In the genomic region with DNA sequence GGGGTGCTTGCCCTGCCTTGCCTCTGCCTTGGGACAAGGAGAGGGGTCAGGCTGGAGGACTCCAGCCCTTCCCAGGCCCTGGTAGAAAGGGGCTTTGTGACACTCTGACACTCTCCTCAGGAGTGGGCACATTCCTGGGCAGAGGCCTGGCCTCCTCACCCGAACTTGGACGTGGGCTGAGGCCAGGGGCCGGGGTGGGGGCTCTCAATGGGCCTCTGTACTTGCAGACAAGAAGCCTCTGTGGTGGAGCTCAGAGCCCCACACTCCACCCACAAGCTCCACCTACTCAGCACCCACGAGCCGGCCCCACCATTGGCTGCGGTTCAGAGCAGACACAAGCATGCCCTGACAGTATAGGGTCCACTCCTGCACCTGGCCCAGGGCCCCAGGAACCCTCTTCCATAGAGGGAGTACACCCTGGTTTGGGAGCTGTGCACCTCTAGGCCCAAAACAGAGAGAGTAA, we compare ENCODE assay signal across 14 mouse cellular contexts. TPM values are rescaled to one million over a fixed set of nuclear protein-coding genes. Genes with fewer than 3 reads are reported as not detected.
DNase-seq lines count a peak whose midpoint lies in the region; ATAC-seq and TF ChIP-seq lines count a peak whose summit lies in the region.
"Had no signal": no experiment of that assay in that cellular context is flagged by ENCODE, and none has a peak within 500 bp of the region (broad histone marks: within the 10 kb centered on the region; RNA-seq: fewer than 3 reads in every experiment).

No protein-coding gene starts in this region.

- H3K4me2 ChIP-seq in forebrain, postnatal 0 days (ENCODE audit: low read depth), result no peak overlapping the region
- H3K4me2 ChIP-seq in forebrain, embryonic 11.5 days (ENCODE audit: low read depth, low read length, severe bottlenecking), result no peak overlapping the region
- no peak overlapping the region for H3K4me2 ChIP-seq in kidney, embryonic 15.5 days
- H3K4me2 ChIP-seq in neural tube, embryonic 13.5 days, result no peak overlapping the region
- no peak overlapping the region for H3K4me2 ChIP-seq in neural tube, embryonic 15.5 days
- H3K4me2 ChIP-seq in limb, embryonic 11.5 days (ENCODE audit: low read depth, severe bottlenecking), result no peak overlapping the region
- H3K4me2 ChIP-seq: neural tube, embryonic 12.5 days had no signal

- H3K27ac ChIP-seq in forebrain, postnatal 0 days (ENCODE audit: low read depth, low read length), result no peak overlapping the region
- no peak overlapping the region for H3K27ac ChIP-seq in forebrain, embryonic 11.5 days (ENCODE audit: low read depth, low read length)
- H3K27ac ChIP-seq in kidney, embryonic 15.5 days, result 0 out of 2 replicates have a peak overlapping the region, but pooled peaks have one; percentile 3
- H3K27ac ChIP-seq in neural tube, embryonic 13.5 days (replicated peaks), result no peak overlapping the region
- H3K27ac ChIP-seq in neural tube, embryonic 15.5 days (replicated peaks), result no peak overlapping the region
- H3K27ac ChIP-seq in limb, embryonic 11.5 days (replicated peaks; ENCODE audit: low read depth, low read length), result no peak overlapping the region
- H3K27ac ChIP-seq: kidney, postnatal 0 days; macrophage; neural tube, embryonic 12.5 days had no signal

- no peak overlapping the region for H3K9ac ChIP-seq in forebrain, postnatal 0 days
- H3K9ac ChIP-seq in forebrain, embryonic 11.5 days (ENCODE audit: low read length), result no peak overlapping the region
- no peak overlapping the region for H3K9ac ChIP-seq in kidney, embryonic 15.5 days
- H3K9ac ChIP-seq in neural tube, embryonic 13.5 days, result no peak overlapping the region
- no peak overlapping the region for H3K9ac ChIP-seq in neural tube, embryonic 15.5 days (replicated peaks)
- H3K9ac ChIP-seq in limb, embryonic 11.5 days (ENCODE audit: low read length), result no peak overlapping the region

- no peaks in the 10 kb centered on the region for H3K9me3 ChIP-seq in forebrain, postnatal 0 days (ENCODE audit: low read length)
- H3K9me3 ChIP-seq in forebrain, embryonic 11.5 days (ENCODE audit: control insufficient read depth, low read length), result no peaks in the 10 kb centered on the region
- H3K9me3 ChIP-seq in kidney, embryonic 15.5 days (replicated peaks), result no peaks in the 10 kb centered on the region
- no peaks in the 10 kb centered on the region for H3K9me3 ChIP-seq in neural tube, embryonic 13.5 days
- no peaks in the 10 kb centered on the region for H3K9me3 ChIP-seq in neural tube, embryonic 15.5 days (replicated peaks)
- no peaks in the 10 kb centered on the region for H3K9me3 ChIP-seq in limb, embryonic 11.5 days (ENCODE audit: control insufficient read depth, low read length)
- H3K9me3 ChIP-seq: neural tube, embryonic 12.5 days had no signal

- no peak overlapping the region for H3K4me3 ChIP-seq in forebrain, postnatal 0 days (ENCODE audit: low read depth, low read length)
- no peak overlapping the region for H3K4me3 ChIP-seq in forebrain, embryonic 11.5 days (ENCODE audit: low read depth, low read length)
- no peak overlapping the region for H3K4me3 ChIP-seq in kidney, embryonic 15.5 days (replicated peaks)
- H3K4me3 ChIP-seq in neural tube, embryonic 13.5 days, result no peak overlapping the region
- no peak overlapping the region for H3K4me3 ChIP-seq in neural tube, embryonic 15.5 days (replicated peaks)
- no peak overlapping the region for H3K4me3 ChIP-seq in limb, embryonic 11.5 days (ENCODE audit: low read depth, low read length)
- H3K4me3 ChIP-seq: neural tube, embryonic 12.5 days had no signal

- peak; percentile 34 for ATAC-seq in forebrain, postnatal 0 days
- ATAC-seq in forebrain, embryonic 11.5 days (replicated peaks; ENCODE audit: low FRiP score), result no peak
- ATAC-seq in kidney, embryonic 15.5 days (replicated peaks; ENCODE audit: low FRiP score), result no peak
- peak; percentile 61; the same call in 1 of the 2 replicates for ATAC-seq in neural tube, embryonic 13.5 days (ENCODE audit: low read depth)
- ATAC-seq in neural tube, embryonic 15.5 days (ENCODE audit: low FRiP score), result no peak
- peak; percentile 21; the same call in 1 of the 2 replicates for ATAC-seq in limb, embryonic 11.5 days (ENCODE audit: insufficient number of reproducible peaks, low FRiP score, low TSS enrichment, low read depth)

- no peak for TF ChIP-seq CTCF in forebrain, postnatal 0 days (IDR thresholded peaks at IDR 0.05; ENCODE audit: low read depth)

- H3K36me3 ChIP-seq in forebrain, postnatal 0 days (ENCODE audit: insufficient read depth), result no peaks in the 10 kb centered on the region
- H3K36me3 ChIP-seq in forebrain, embryonic 11.5 days (ENCODE audit: control insufficient read depth, insufficient read depth, low read length), result no peaks in the 10 kb centered on the region
- H3K36me3 ChIP-seq in kidney, embryonic 15.5 days, result peaks cover 63% of the 10 kb centered on the region
- H3K36me3 ChIP-seq in neural tube, embryonic 13.5 days, result no peaks in the 10 kb centered on the region
- no peaks in the 10 kb centered on the region for H3K36me3 ChIP-seq in neural tube, embryonic 15.5 days
- H3K36me3 ChIP-seq in limb, embryonic 11.5 days (ENCODE audit: control insufficient read depth, insufficient read depth, low read length), result peaks cover 3% of the 10 kb centered on the region
- H3K36me3 ChIP-seq: neural tube, embryonic 12.5 days had no signal

- no peaks in the 10 kb centered on the region for H3K27me3 ChIP-seq in forebrain, postnatal 0 days (ENCODE audit: insufficient read depth, low read length)
- H3K27me3 ChIP-seq in forebrain, embryonic 11.5 days (ENCODE audit: control insufficient read depth, insufficient read depth, low read length), result no peaks in the 10 kb centered on the region
- no peaks in the 10 kb centered on the region for H3K27me3 ChIP-seq in kidney, embryonic 15.5 days
- H3K27me3 ChIP-seq in neural tube, embryonic 13.5 days, result no peaks in the 10 kb centered on the region
- no peaks in the 10 kb centered on the region for H3K27me3 ChIP-seq in neural tube, embryonic 15.5 days (replicated peaks)
- H3K27me3 ChIP-seq in limb, embryonic 11.5 days (ENCODE audit: control insufficient read depth, insufficient read depth, low read length), result no peaks in the 10 kb centered on the region
- H3K27me3 ChIP-seq: neural tube, embryonic 12.5 days had no signal

- WGBS in forebrain, postnatal 0 days, result 84% methylated on average over 6 of the region's 6 CpGs
- WGBS in forebrain, embryonic 11.5 days, result 85% methylated on average over 6 of the region's 6 CpGs
- WGBS in kidney, embryonic 15.5 days, result 79% methylated on average over 6 of the region's 6 CpGs
- WGBS in neural tube, embryonic 13.5 days, result 78% methylated on average over 6 of the region's 6 CpGs
- 76% methylated on average over 6 of the region's 6 CpGs for WGBS in neural tube, embryonic 15.5 days
- WGBS in limb, embryonic 11.5 days, result 78% methylated on average over 6 of the region's 6 CpGs

- H3K4me1 ChIP-seq in forebrain, postnatal 0 days (ENCODE audit: insufficient read depth), result no peaks in the 10 kb centered on the region
- no peaks in the 10 kb centered on the region for H3K4me1 ChIP-seq in forebrain, embryonic 11.5 days (replicated peaks; ENCODE audit: control insufficient read depth, insufficient read depth, low read length)
- peaks cover 53% of the 10 kb centered on the region for H3K4me1 ChIP-seq in kidney, embryonic 15.5 days
- peaks cover 12% of the 10 kb centered on the region for H3K4me1 ChIP-seq in neural tube, embryonic 13.5 days (replicated peaks)
- H3K4me1 ChIP-seq in neural tube, embryonic 15.5 days, result peaks cover 7% of the 10 kb centered on the region; the same call in 1 of the 2 replicates
- peaks cover 11% of the 10 kb centered on the region for H3K4me1 ChIP-seq in limb, embryonic 11.5 days (ENCODE audit: control insufficient read depth, insufficient read depth, low read length)

- DNase-seq in forebrain, postnatal 0 days, result no peak
- no peak for DNase-seq in forebrain, embryonic 11.5 days (ENCODE audit: low spot score)
- no peak for DNase-seq in kidney, adult 18-20 months
- DNase-seq in limb, embryonic 11.5 days (ENCODE audit: low spot score), result no peak
- no peak for DNase-seq in cerebellum, adult 9-10 months
- DNase-seq: cerebellum, adult 8-10 months had no signal

RNA-seq across cellular contexts. Expression of gene Hspg2, which starts 35.0 kb away (rescaled TPM):
- total RNA-seq in forebrain, postnatal 0 days (2014; rRNA removed), result 13.8 and 22.6 TPM in 2 replicates
- 2.3 and 2.6 TPM in 2 replicates for polyA plus RNA-seq in forebrain, postnatal 0 days (2015; fragmentation: Nextera tagmentation; extraction: Ambion mirVana)
- 21.0 and 21.3 TPM in 2 replicates for polyA plus RNA-seq in forebrain, embryonic 11.5 days (2014; fragmentation: Nextera tagmentation; extraction: Ambion mirVana)
- 34.2 and 35.7 TPM in 2 replicates for polyA plus RNA-seq in kidney, embryonic 15.5 days (2015; fragmentation: Nextera tagmentation; extraction: Ambion mirVana)
- 8.6 and 9.6 TPM in 2 replicates for polyA plus RNA-seq in neural tube, embryonic 13.5 days (2015; fragmentation: Nextera tagmentation; extraction: Ambion mirVana)
- 7.5 and 9.8 TPM in 2 replicates for polyA plus RNA-seq in neural tube, embryonic 15.5 days (2015; fragmentation: Nextera tagmentation; extraction: Ambion mirVana)
- polyA plus RNA-seq in limb, embryonic 11.5 days (2014; fragmentation: Nextera tagmentation; extraction: Ambion mirVana), result 20.6 and 22.4 TPM in 2 replicates

RNA-seq across cellular contexts. Expression of gene 1700013G24Rik, which starts 50.5 kb away (rescaled TPM):
- not detected in 2 replicates for total RNA-seq in forebrain, postnatal 0 days (2014; rRNA removed)
- polyA plus RNA-seq in forebrain, postnatal 0 days (2015; fragmentation: Nextera tagmentation; extraction: Ambion mirVana), result not detected in 2 replicates
- not detected in 2 replicates for polyA plus RNA-seq in forebrain, embryonic 11.5 days (2014; fragmentation: Nextera tagmentation; extraction: Ambion mirVana)
- not detected in 2 replicates for polyA plus RNA-seq in kidney, embryonic 15.5 days (2015; fragmentation: Nextera tagmentation; extraction: Ambion mirVana)
- not detected in 2 replicates for polyA plus RNA-seq in neural tube, embryonic 13.5 days (2015; fragmentation: Nextera tagmentation; extraction: Ambion mirVana)
- polyA plus RNA-seq in neural tube, embryonic 15.5 days (2015; fragmentation: Nextera tagmentation; extraction: Ambion mirVana), result not detected in 2 replicates
- not detected in 2 replicates for polyA plus RNA-seq in limb, embryonic 11.5 days (2014; fragmentation: Nextera tagmentation; extraction: Ambion mirVana)
- total RNA-seq: adrenal gland, postnatal 14 days; gastrocnemius, adult 8-10 months had no signal
- polyA plus RNA-seq: kidney, postnatal 0 days; macrophage; neural tube, embryonic 12.5 days had no signal

Comparison
In these comparisons a context has a peak if more than half of its experiments do, and no peak if none do; other contexts are left out.
1. ATAC-seq: peak in forebrain, postnatal 0 days (single experiment), neural tube, embryonic 13.5 days (single experiment) and limb, embryonic 11.5 days (single experiment); none in forebrain, embryonic 11.5 days (single experiment), kidney, embryonic 15.5 days (single experiment) and neural tube, embryonic 15.5 days (single experiment).